Mouse (Mus musculus): ENCODE data around the gene Kctd5. TPM values are rescaled to one million over a fixed set of nuclear protein-coding genes. Genes with fewer than 3 reads are reported as not detected.

The Kctd5 gene
- total and polyA plus RNA-seq, 3 experiments: 16.7 to 17.3 (median 16.9) TPM

DNA sequence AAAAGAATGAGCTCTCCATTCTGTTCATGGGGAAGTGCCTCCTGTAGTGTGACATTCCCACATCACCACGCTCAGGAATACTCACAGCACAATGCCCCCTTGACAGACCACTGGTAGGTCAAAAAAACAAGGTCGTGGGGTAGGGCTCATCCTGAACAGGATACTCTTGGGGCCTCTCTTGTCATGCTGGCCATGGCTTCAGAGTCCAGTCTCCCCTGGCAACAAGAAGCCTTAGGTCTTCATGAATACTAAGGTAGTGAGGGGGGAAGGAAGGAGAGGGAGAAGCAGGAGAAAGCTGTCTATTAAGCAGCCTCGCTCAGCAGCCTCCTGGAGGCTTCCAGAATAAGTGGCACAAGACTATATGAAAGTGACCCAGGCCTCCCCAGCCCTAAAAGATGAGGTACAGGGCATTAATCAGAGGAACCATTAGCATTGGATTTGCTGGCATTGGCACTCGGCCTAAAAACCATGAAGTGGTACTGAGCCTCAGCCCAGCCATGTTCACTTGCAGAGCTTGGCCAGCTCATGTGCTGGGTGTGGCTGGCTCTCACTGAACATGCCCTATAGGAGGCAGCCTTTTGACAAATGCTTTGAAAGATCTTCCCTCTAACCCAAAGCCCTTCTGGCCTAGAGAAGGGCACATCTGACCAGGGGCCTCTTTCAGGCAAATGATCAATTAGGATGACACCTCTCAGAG lies 10.7 kb downstream of the Kctd5 start:
- ATAC-seq (ENCODE audit: extremely low read depth, insufficient number of reproducible peaks, low FRiP score, poor library complexity, severe bottlenecking) (no peak), DNase-seq (ENCODE audit: low spot score) (no peak)
- Histone ChIP-seq H3K4me3 (ENCODE audit: low read depth, low read length) (no peak overlapping the region), H3K36me3 (replicated peaks) (peaks cover 95% of the 10 kb centered on the region), H3K9me3 (replicated peaks) (no peaks in the 10 kb centered on the region), H3K27me3 (ENCODE audit: insufficient read depth, low read length) (no peaks in the 10 kb centered on the region), H3K4me1 (ENCODE audit: insufficient read depth, low read depth, low read length) (no peaks in the 10 kb centered on the region)
- TF ChIP-seq GATA2 (IDR thresholded peaks at IDR 0.05; ENCODE audit: borderline replicate concordance, low read depth, low read length) (no peak), CTCF (IDR thresholded peaks at IDR 0.05; ENCODE audit: low read depth, low read length) (no peak), GATA1 (IDR thresholded peaks at IDR 0.05; ENCODE audit: borderline replicate concordance, low read length) (no peak), TAL1 (conservative IDR thresholded peaks at IDR 0.05; ENCODE audit: low read depth, low read length) (no peak), POLR2AphosphoS5 (IDR thresholded peaks at IDR 0.05; ENCODE audit: insufficient replicate concordance, low read depth, low read length) (no peak)

DNA sequence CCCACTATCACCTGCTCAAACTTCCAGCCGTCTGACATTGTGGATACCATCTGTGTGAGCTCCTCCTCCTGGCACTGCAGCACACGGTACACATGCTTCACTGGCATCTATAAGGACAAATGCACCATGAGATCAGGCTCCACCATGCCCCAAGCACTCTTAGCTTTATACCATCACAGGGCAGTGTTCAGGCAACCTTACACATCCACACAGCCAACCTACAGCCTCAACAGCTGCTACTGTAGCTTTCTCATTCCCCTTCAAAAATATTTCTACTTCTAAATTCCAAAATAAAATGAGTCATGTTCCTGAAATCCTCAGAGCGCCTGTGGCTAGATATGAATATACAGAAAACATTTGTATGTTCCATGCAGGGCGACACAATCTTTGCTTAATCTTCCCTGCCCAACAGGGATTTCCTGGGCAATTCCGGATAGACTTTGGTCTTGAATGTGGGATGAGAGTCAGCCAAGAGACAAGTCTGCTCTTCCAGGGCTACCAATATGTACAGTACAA lies 15.5 kb downstream of the Kctd5 start:
- Histone ChIP-seq H3K27me3 (ENCODE audit: insufficient read depth, low read length) (no peaks in the 10 kb centered on the region), H3K36me3 (replicated peaks) (peaks cover 94% of the 10 kb centered on the region)

DNA sequence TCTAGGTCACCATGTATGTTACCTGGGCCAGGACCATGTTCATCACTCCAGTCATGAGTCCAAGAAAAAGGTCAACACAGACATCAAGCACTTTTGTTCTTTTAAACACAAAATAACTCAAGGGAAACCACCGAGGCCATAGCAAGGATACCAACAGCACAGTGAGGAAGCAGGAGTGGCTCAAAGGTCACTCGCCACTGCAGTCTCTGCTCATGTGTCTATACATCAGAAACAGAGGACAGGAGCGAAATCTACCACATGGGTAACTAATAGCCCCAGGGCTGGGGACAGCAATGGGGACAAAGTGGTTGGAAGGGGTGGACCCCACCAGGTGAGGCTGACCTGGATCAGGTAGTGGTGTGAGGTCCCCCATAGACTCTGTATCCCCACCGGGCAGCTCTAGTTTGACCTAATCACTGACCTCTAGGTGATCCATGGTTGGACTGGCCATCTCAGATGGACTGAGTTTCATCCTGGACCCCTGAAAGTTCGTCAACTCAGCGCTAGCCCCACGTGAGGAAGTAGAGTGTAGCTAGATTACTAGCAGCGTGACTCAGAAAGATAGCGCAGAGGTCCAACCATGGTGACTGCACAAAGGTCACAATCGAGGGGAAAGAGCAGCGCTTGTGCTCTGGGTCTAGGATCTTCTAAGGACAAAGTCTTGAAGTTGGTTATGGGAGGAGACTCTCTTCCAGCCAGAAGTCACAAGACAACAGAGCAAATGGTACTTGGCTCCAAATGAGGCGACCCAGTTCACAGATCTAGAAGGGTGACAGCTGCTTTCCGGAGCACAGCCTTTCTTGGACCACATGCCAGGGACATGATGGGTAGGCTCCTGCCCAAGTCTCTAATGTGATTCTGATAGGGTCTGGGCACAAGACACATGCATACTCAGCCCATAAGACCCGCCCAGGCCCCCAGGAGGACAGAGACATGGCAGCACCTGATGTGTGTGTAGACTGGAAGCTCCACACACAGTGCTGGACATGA lies 16.4 kb downstream of the Kctd5 start:
- TF ChIP-seq POLR2AphosphoS5 (IDR thresholded peaks at IDR 0.05; ENCODE audit: insufficient replicate concordance, low read depth, low read length) (no peak), TAL1 (conservative IDR thresholded peaks at IDR 0.05; ENCODE audit: low read depth, low read length) (no peak), GATA2 (IDR thresholded peaks at IDR 0.05; ENCODE audit: borderline replicate concordance, low read depth, low read length) (no peak), CTCF (IDR thresholded peaks at IDR 0.05; ENCODE audit: low read depth, low read length) (no peak), GATA1 (IDR thresholded peaks at IDR 0.05; ENCODE audit: borderline replicate concordance, low read length) (no peak)

More for the DNA sequence above, 15.5 kb downstream of the Kctd5 start:
- H3K9me3 ChIP-seq (replicated peaks): no peaks in the 10 kb centered on the region
- no peak for TF ChIP-seq GATA1 (IDR thresholded peaks at IDR 0.05; ENCODE audit: borderline replicate concordance, low read length)
- no peak for TF ChIP-seq GATA2 (IDR thresholded peaks at IDR 0.05; ENCODE audit: borderline replicate concordance, low read depth, low read length)
- no peak for TF ChIP-seq CTCF (IDR thresholded peaks at IDR 0.05; ENCODE audit: low read depth, low read length)
- TF ChIP-seq TAL1 (conservative IDR thresholded peaks at IDR 0.05; ENCODE audit: low read depth, low read length): no peak
- TF ChIP-seq POLR2AphosphoS5 (IDR thresholded peaks at IDR 0.05; ENCODE audit: insufficient replicate concordance, low read depth, low read length): no peak
- ATAC-seq (ENCODE audit: extremely low read depth, insufficient number of reproducible peaks, low FRiP score, poor library complexity, severe bottlenecking): no peak
- no peak for DNase-seq (ENCODE audit: low spot score)
- H3K4me3 ChIP-seq (ENCODE audit: low read depth, low read length): no peak overlapping the region
- H3K4me1 ChIP-seq (ENCODE audit: insufficient read depth, low read depth, low read length): no peaks in the 10 kb centered on the region

DNA sequence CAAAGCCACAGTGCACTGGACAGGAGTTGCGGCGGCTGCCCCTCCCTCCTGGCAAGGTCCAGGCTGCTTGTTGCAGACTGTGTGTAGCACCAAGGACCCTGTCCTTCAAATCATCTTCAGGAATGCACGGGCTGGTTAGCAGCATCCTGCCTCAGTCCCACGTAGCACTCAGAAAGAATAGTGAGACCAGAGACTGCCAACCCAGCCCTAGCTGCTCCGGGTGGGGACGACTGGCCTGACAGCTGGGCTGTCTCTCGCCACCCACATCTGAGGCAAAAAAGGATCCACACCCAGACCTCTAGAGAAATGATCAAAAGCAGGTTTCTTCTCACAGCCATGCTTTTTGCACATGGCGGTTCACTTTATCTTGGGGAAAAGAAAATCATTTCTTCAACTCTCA lies 24.3 kb downstream of the Kctd5 start:
- TF ChIP-seq TAL1 (conservative IDR thresholded peaks at IDR 0.05; ENCODE audit: low read depth, low read length) (no peak), CTCF (IDR thresholded peaks at IDR 0.05; ENCODE audit: low read depth, low read length) (no peak), GATA1 (IDR thresholded peaks at IDR 0.05; ENCODE audit: borderline replicate concordance, low read length) (no peak), GATA2 (IDR thresholded peaks at IDR 0.05; ENCODE audit: borderline replicate concordance, low read depth, low read length) (no peak), POLR2AphosphoS5 (IDR thresholded peaks at IDR 0.05; ENCODE audit: insufficient replicate concordance, low read depth, low read length) (no peak)
- DNase-seq (ENCODE audit: low spot score): no peak
- H3K27me3 ChIP-seq (ENCODE audit: insufficient read depth, low read length): no peaks in the 10 kb centered on the region
- H3K36me3 ChIP-seq (replicated peaks): peaks cover 82% of the 10 kb centered on the region
- no peaks in the 10 kb centered on the region for H3K4me1 ChIP-seq (ENCODE audit: insufficient read depth, low read depth, low read length)
- no peak for ATAC-seq (ENCODE audit: extremely low read depth, insufficient number of reproducible peaks, low FRiP score, poor library complexity, severe bottlenecking)
- no peak overlapping the region for H3K4me3 ChIP-seq (ENCODE audit: low read depth, low read length)
- no peaks in the 10 kb centered on the region for H3K9me3 ChIP-seq (replicated peaks)

More for the DNA sequence above, 16.4 kb downstream of the Kctd5 start:
- no peak overlapping the region for H3K4me3 ChIP-seq (ENCODE audit: low read depth, low read length)
- H3K9me3 ChIP-seq (replicated peaks): no peaks in the 10 kb centered on the region
- DNase-seq (ENCODE audit: low spot score) (no peak), ATAC-seq (ENCODE audit: extremely low read depth, insufficient number of reproducible peaks, low FRiP score, poor library complexity, severe bottlenecking) (no peak)
- peaks cover 94% of the 10 kb centered on the region for H3K36me3 ChIP-seq (replicated peaks)
- H3K27me3 ChIP-seq (ENCODE audit: insufficient read depth, low read length): no peaks in the 10 kb centered on the region
- H3K4me1 ChIP-seq (ENCODE audit: insufficient read depth, low read depth, low read length): no peaks in the 10 kb centered on the region

DNA sequence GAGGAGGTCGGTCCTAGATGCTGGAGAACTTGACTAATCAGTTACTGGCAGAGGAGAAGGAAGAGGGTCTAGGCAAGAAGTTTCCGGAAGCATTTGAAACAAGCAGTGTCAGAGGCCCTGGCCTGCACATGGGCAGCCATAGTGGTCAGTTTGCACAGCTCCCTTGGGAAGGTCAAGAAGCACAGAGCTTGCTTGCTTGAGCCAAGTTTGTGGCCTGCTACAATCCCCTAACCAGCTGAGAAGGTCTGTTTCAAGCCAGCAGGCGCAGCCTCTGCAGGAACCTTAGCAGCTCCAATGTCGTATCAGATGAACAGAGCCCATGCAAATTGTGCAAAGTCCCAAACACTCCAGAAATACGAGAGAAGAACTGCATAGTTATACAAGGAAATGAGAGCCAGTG lies 25.2 kb downstream of the Kctd5 start:
- Histone ChIP-seq H3K27me3 (ENCODE audit: insufficient read depth, low read length) (no peaks in the 10 kb centered on the region), H3K36me3 (replicated peaks) (peaks cover 72% of the 10 kb centered on the region), H3K4me3 (ENCODE audit: low read depth, low read length) (no peak overlapping the region), H3K9me3 (replicated peaks) (no peaks in the 10 kb centered on the region), H3K4me1 (ENCODE audit: insufficient read depth, low read depth, low read length) (no peaks in the 10 kb centered on the region)
- TF ChIP-seq GATA2 (IDR thresholded peaks at IDR 0.05; ENCODE audit: borderline replicate concordance, low read depth, low read length): no peak
- TF ChIP-seq GATA1 (IDR thresholded peaks at IDR 0.05; ENCODE audit: borderline replicate concordance, low read length): no peak
- no peak for TF ChIP-seq CTCF (IDR thresholded peaks at IDR 0.05; ENCODE audit: low read depth, low read length)
- no peak for TF ChIP-seq POLR2AphosphoS5 (IDR thresholded peaks at IDR 0.05; ENCODE audit: insufficient replicate concordance, low read depth, low read length)
- no peak for TF ChIP-seq TAL1 (conservative IDR thresholded peaks at IDR 0.05; ENCODE audit: low read depth, low read length)
- ATAC-seq (ENCODE audit: extremely low read depth, insufficient number of reproducible peaks, low FRiP score, poor library complexity, severe bottlenecking) (no peak), DNase-seq (ENCODE audit: low spot score) (no peak)
